Mouse (Mus musculus): ENCODE data around the gene Retreg1. TPM values are rescaled to one million over a fixed set of nuclear protein-coding genes. Genes with fewer than 3 reads are reported as not detected.

Retreg1 gene
- polyA plus RNA-seq (2015; fragmentation: Nextera tagmentation; extraction: Ambion mirVana) = 7.4 and 10.1 TPM in 2 replicates

- Histone ChIP-seq H3K9ac (ENCODE audit: low read depth, low read length) (peak within 1 kb of the TSS; percentile 50), H3K4me1 (ENCODE audit: control insufficient read depth, low read depth, low read length) (peaks cover 3% of the 10 kb centered on the region), H3K27ac (ENCODE audit: low read length) (no peak within 1 kb of the TSS), H3K4me3 (ENCODE audit: low read depth, low read length) (peak within 1 kb of the TSS; percentile 60), H3K36me3 (ENCODE audit: control insufficient read depth, insufficient read depth) (no peaks in the 10 kb centered on the region), H3K27me3 (ENCODE audit: control insufficient read depth, insufficient read depth, low read depth, low read length) (peaks cover 28% of the 10 kb centered on the region), H3K9me3 (replicated peaks; ENCODE audit: control insufficient read depth, low read length) (no peaks in the 10 kb centered on the region), H3K4me2 (ENCODE audit: low read depth, low read length) (peak within 1 kb of the TSS; percentile 74)
- under 1% methylated on average over 64 of the region's 72 CpGs for WGBS (ENCODE audit: insufficient replicate concordance)
- ATAC-seq (ENCODE audit: low read depth) = peak; percentile 86
These were observed at the start of gene Retreg1 for GRCm38 (mm10) chr15:25843086-25843991. Gene Retreg1, plus strand, starts transcription at chr15:25843180.

- no peaks in the 10 kb centered on the region for H3K4me1 ChIP-seq (ENCODE audit: control insufficient read depth, low read depth, low read length)
- no peak overlapping the region for H3K27ac ChIP-seq (ENCODE audit: low read length)
- H3K4me2 ChIP-seq (ENCODE audit: low read depth, low read length) = no peak overlapping the region
- H3K27me3 ChIP-seq (ENCODE audit: control insufficient read depth, insufficient read depth, low read depth, low read length) = no peaks in the 10 kb centered on the region
- H3K36me3 ChIP-seq (ENCODE audit: control insufficient read depth, insufficient read depth) = peaks cover 3% of the 10 kb centered on the region; the same call in 1 of the 2 replicates
- WGBS (ENCODE audit: insufficient replicate concordance) = 67% methylated on average over 8 of the region's 8 CpGs
- no peak overlapping the region for H3K9ac ChIP-seq (ENCODE audit: low read depth, low read length)
- H3K4me3 ChIP-seq (ENCODE audit: low read depth, low read length) = no peak overlapping the region
- H3K9me3 ChIP-seq (replicated peaks; ENCODE audit: control insufficient read depth, low read length) = no peaks in the 10 kb centered on the region
- ATAC-seq (ENCODE audit: low read depth) = no peak
These were observed 48.9 kb upstream of the Retreg1 start for GRCm38 (mm10) chr15:25794123-25794522.

- H3K4me3 ChIP-seq (ENCODE audit: low read depth, low read length) = no peak overlapping the region
- WGBS (ENCODE audit: insufficient replicate concordance) = 81% methylated on average over 9 of the region's 9 CpGs
- H3K4me1 ChIP-seq (ENCODE audit: control insufficient read depth, low read depth, low read length) = no peaks in the 10 kb centered on the region
- H3K36me3 ChIP-seq (ENCODE audit: control insufficient read depth, insufficient read depth) = peaks cover 3% of the 10 kb centered on the region; the same call in 1 of the 2 replicates
- H3K27me3 ChIP-seq (ENCODE audit: control insufficient read depth, insufficient read depth, low read depth, low read length) = no peaks in the 10 kb centered on the region
- no peaks in the 10 kb centered on the region for H3K9me3 ChIP-seq (replicated peaks; ENCODE audit: control insufficient read depth, low read length)
- no peak overlapping the region for H3K9ac ChIP-seq (ENCODE audit: low read depth, low read length)
- H3K27ac ChIP-seq (ENCODE audit: low read length) = no peak overlapping the region
- no peak overlapping the region for H3K4me2 ChIP-seq (ENCODE audit: low read depth, low read length)
- ATAC-seq (ENCODE audit: low read depth) = no peak
These were observed 47.5 kb upstream of the Retreg1 start for GRCm38 (mm10) chr15:25795496-25795895.

GRCm38 (mm10) chr15:25796353-25796752, 46.6 kb upstream of the Retreg1 start:
- H3K27ac ChIP-seq (ENCODE audit: low read length) = no peak overlapping the region
- H3K9me3 ChIP-seq (replicated peaks; ENCODE audit: control insufficient read depth, low read length) = no peaks in the 10 kb centered on the region
- H3K4me3 ChIP-seq (ENCODE audit: low read depth, low read length) = no peak overlapping the region
- no peak for ATAC-seq (ENCODE audit: low read depth)
- H3K4me2 ChIP-seq (ENCODE audit: low read depth, low read length) = no peak overlapping the region
- no peak overlapping the region for H3K9ac ChIP-seq (ENCODE audit: low read depth, low read length)
- no peaks in the 10 kb centered on the region for H3K4me1 ChIP-seq (ENCODE audit: control insufficient read depth, low read depth, low read length)
- H3K27me3 ChIP-seq (ENCODE audit: control insufficient read depth, insufficient read depth, low read depth, low read length) = no peaks in the 10 kb centered on the region
- peaks cover 3% of the 10 kb centered on the region; the same call in 1 of the 2 replicates for H3K36me3 ChIP-seq (ENCODE audit: control insufficient read depth, insufficient read depth)
- WGBS (ENCODE audit: insufficient replicate concordance) = 40% methylated on average over 3 of the region's 3 CpGs

GRCm38 (mm10) chr15:25797179-25797578, 45.8 kb upstream of the Retreg1 start:
- no peaks in the 10 kb centered on the region for H3K9me3 ChIP-seq (replicated peaks; ENCODE audit: control insufficient read depth, low read length)
- no peak overlapping the region for H3K9ac ChIP-seq (ENCODE audit: low read depth, low read length)
- ATAC-seq (ENCODE audit: low read depth) = no peak
- no peak overlapping the region for H3K4me3 ChIP-seq (ENCODE audit: low read depth, low read length)
- no peak overlapping the region for H3K27ac ChIP-seq (ENCODE audit: low read length)
- WGBS (ENCODE audit: insufficient replicate concordance) = 67% methylated on average over 8 of the region's 8 CpGs
- H3K4me2 ChIP-seq (ENCODE audit: low read depth, low read length) = no peak overlapping the region
- H3K27me3 ChIP-seq (ENCODE audit: control insufficient read depth, insufficient read depth, low read depth, low read length) = no peaks in the 10 kb centered on the region
- no peaks in the 10 kb centered on the region for H3K4me1 ChIP-seq (ENCODE audit: control insufficient read depth, low read depth, low read length)
- peaks cover 3% of the 10 kb centered on the region; the same call in 1 of the 2 replicates for H3K36me3 ChIP-seq (ENCODE audit: control insufficient read depth, insufficient read depth)

GRCm38 (mm10) chr15:25797888-25798287, 45.1 kb upstream of the Retreg1 start:
- Histone ChIP-seq H3K4me2 (ENCODE audit: low read depth, low read length) (no peak overlapping the region), H3K36me3 (ENCODE audit: control insufficient read depth, insufficient read depth) (peaks cover 3% of the 10 kb centered on the region; the same call in 1 of the 2 replicates), H3K9ac (ENCODE audit: low read depth, low read length) (no peak overlapping the region), H3K27ac (ENCODE audit: low read length) (no peak overlapping the region), H3K4me1 (ENCODE audit: control insufficient read depth, low read depth, low read length) (no peaks in the 10 kb centered on the region), H3K9me3 (replicated peaks; ENCODE audit: control insufficient read depth, low read length) (no peaks in the 10 kb centered on the region), H3K27me3 (ENCODE audit: control insufficient read depth, insufficient read depth, low read depth, low read length) (no peaks in the 10 kb centered on the region), H3K4me3 (ENCODE audit: low read depth, low read length) (no peak overlapping the region)
- ATAC-seq (ENCODE audit: low read depth) = no peak
- 52% methylated on average over 1 of the region's 1 CpGs for WGBS (ENCODE audit: insufficient replicate concordance)

GRCm38 (mm10) chr15:25801726-25802125, 41.3 kb upstream of the Retreg1 start:
- Histone ChIP-seq H3K4me2 (ENCODE audit: low read depth, low read length) (no peak overlapping the region), H3K9ac (ENCODE audit: low read depth, low read length) (no peak overlapping the region), H3K36me3 (ENCODE audit: control insufficient read depth, insufficient read depth) (no peaks in the 10 kb centered on the region; the same call in 1 of the 2 replicates), H3K4me1 (ENCODE audit: control insufficient read depth, low read depth, low read length) (no peaks in the 10 kb centered on the region), H3K27me3 (ENCODE audit: control insufficient read depth, insufficient read depth, low read depth, low read length) (no peaks in the 10 kb centered on the region), H3K27ac (ENCODE audit: low read length) (no peak overlapping the region), H3K4me3 (ENCODE audit: low read depth, low read length) (no peak overlapping the region), H3K9me3 (replicated peaks; ENCODE audit: control insufficient read depth, low read length) (no peaks in the 10 kb centered on the region)
- WGBS (ENCODE audit: insufficient replicate concordance) = 76% methylated on average over 5 of the region's 5 CpGs
- no peak for ATAC-seq (ENCODE audit: low read depth)

- no peak for ATAC-seq (ENCODE audit: low read depth)
- H3K36me3 ChIP-seq (ENCODE audit: control insufficient read depth, insufficient read depth) = no peaks in the 10 kb centered on the region; the same call in 1 of the 2 replicates
These were observed 40.8 kb upstream of the Retreg1 start for GRCm38 (mm10) chr15:25802194-25802593.

GRCm38 (mm10) chr15:25803111-25803510, 39.9 kb upstream of the Retreg1 start:
- no peak for ATAC-seq (ENCODE audit: low read depth)

More at GRCm38 (mm10) chr15:25802194-25802593, 40.8 kb upstream of the Retreg1 start:
- no peak overlapping the region for H3K9ac ChIP-seq (ENCODE audit: low read depth, low read length)
- no peaks in the 10 kb centered on the region for H3K9me3 ChIP-seq (replicated peaks; ENCODE audit: control insufficient read depth, low read length)
- 66% methylated on average over 8 of the region's 8 CpGs for WGBS (ENCODE audit: insufficient replicate concordance)
- H3K27ac ChIP-seq (ENCODE audit: low read length) = no peak overlapping the region
- no peak overlapping the region for H3K4me2 ChIP-seq (ENCODE audit: low read depth, low read length)
- no peaks in the 10 kb centered on the region for H3K4me1 ChIP-seq (ENCODE audit: control insufficient read depth, low read depth, low read length)
- no peak overlapping the region for H3K4me3 ChIP-seq (ENCODE audit: low read depth, low read length)
- H3K27me3 ChIP-seq (ENCODE audit: control insufficient read depth, insufficient read depth, low read depth, low read length) = no peaks in the 10 kb centered on the region

More at GRCm38 (mm10) chr15:25803111-25803510, 39.9 kb upstream of the Retreg1 start:
- H3K27me3 ChIP-seq (ENCODE audit: control insufficient read depth, insufficient read depth, low read depth, low read length) = no peaks in the 10 kb centered on the region
- H3K4me3 ChIP-seq (ENCODE audit: low read depth, low read length) = no peak overlapping the region
- H3K4me2 ChIP-seq (ENCODE audit: low read depth, low read length) = no peak overlapping the region
- H3K9me3 ChIP-seq (replicated peaks; ENCODE audit: control insufficient read depth, low read length) = no peaks in the 10 kb centered on the region
- 77% methylated on average over 15 of the region's 15 CpGs for WGBS (ENCODE audit: insufficient replicate concordance)
- no peak overlapping the region for H3K27ac ChIP-seq (ENCODE audit: low read length)
- peaks cover 4% of the 10 kb centered on the region; the same call in 1 of the 2 replicates for H3K36me3 ChIP-seq (ENCODE audit: control insufficient read depth, insufficient read depth)
- no peaks in the 10 kb centered on the region for H3K4me1 ChIP-seq (ENCODE audit: control insufficient read depth, low read depth, low read length)
- H3K9ac ChIP-seq (ENCODE audit: low read depth, low read length) = no peak overlapping the region

All from liver, embryonic 16.5 days (tissue).